Mouse (Mus musculus) cerebellum, postnatal 10 days (tissue): ENCODE measurements at regions not wholly inside any gene's neighbourhood (a gene's known extent, or its start where the extent isn't known, plus 50 kb on each side); places are given as distances from the start of the nearest gene placed in this dataset.

Experiments
- DNase-seq, 2 experiments: peaks; one replicate each; pipeline ENCODE4 v3.0.0; 2021; ENCODE audit warnings: mixed read lengths in 2 of 2

DNA sequence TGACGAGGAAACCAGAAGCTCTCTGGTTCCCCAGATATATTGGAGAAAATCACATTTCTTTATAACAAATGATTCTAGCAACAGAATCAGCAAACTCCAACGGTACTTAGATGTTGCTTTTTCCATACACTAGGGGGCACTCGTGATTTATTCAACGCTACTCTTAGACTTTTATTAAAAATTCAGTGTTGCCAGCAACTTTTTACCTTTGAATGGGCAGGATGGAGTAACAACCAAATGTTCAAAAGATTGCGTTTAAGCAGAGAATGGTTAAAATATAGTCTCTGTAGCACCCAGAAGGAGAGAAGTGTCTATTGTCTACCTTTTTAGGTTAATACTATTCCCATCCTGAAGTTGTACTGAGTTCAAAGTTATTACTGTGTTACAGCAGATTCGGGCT is 715.4 kb upstream of the Cblb start:
- DNase-seq = peak; percentile 50 to 80

DNA sequence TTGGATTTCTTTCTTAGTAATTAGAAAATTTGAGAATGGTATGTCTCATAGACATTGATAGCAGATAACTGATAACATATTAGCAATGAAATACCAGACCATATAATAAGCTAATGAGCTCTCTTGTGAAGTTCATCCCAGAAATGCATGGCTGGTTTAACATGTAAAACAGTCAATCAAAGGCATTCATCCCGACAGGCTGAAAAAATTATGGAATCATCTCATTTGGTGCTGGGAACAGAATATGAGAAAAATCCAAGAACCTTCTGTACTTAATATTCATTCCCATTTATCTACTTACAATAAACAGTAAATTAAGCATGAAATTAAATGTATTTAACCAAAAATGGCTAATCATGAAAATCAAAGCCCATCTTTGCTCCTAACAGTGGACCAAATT is 698.8 kb upstream of the Cblb start:
- DNase-seq = no peak

DNA sequence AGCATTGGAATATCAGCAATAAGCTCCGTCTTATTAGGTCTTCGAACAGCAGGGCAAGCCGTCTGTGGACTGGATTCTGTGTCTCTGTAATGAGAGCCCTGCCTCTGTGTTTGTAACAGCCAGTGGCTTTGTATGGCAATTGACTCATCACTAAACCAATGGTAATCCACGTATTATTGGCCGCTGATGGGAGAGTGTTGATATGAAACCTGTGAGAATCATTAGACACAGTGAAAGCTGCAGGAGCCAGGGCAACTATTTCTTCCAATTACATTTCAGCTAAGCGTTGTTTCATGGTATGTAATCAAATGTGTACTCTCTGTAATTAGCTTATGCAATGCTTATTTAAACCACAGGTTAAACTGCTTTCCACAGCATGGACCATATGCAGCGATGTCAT is 696.1 kb upstream of the Cblb start:
- DNase-seq = no peak

DNA sequence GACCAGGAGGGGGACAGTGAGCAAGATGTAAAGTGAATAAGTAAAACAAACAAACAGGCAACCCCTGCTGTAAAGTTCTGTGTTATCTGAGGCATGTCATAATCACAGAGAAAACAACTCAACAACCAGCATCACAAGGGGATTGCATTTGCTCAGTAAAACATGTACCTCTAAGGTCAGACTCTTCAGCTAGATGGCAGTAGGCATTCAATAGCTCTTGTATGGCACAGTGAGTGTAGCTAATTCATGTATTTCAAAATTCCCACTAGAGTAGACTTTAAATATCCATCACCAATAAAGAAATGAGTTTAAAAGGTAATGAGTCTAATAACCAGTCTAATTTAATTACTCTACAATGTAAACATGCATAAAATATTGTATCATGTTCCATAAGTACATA is 683.9 kb upstream of the Cblb start:
- no peak for DNase-seq

DNA sequence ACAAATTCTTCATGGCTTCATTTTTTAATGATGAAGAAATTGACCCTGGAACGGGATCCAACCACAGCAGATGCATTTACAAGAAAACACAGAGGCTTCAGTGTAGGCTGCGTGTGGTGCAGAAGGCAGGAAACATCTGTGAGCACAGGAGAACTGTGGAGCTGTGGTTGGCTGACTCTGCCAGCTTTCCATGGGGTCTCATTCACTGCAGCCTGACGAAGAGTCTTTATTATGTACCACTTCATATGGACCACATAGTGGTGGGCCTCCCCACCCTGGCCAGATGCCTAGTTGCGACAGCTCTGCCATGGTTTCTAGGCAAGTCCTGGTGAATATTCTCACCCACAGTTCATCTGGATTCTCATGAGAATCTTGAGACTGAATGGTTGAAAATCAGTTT is 678.9 kb upstream of the Cblb start:
- DNase-seq = peak; percentile 26 to 58

DNA sequence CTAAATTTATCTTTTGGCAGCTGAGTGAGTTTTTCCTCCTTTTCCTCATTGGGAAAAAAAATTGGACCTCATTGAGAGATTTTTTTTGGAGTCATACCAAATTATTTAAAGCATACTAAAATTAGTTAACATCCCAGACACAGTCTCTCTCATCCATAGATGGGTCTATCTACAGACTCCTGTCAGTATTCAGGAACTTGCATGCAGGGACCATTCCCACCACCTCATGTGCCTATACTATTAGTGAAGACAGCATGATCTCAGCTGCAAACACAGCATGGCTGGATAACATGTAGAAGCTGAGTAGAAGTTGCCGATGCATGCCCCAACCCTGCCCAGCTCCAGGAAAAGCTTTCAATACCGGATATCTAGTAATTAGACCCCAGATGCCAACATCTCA is 677.2 kb upstream of the Cblb start:
- no peak for DNase-seq

DNA sequence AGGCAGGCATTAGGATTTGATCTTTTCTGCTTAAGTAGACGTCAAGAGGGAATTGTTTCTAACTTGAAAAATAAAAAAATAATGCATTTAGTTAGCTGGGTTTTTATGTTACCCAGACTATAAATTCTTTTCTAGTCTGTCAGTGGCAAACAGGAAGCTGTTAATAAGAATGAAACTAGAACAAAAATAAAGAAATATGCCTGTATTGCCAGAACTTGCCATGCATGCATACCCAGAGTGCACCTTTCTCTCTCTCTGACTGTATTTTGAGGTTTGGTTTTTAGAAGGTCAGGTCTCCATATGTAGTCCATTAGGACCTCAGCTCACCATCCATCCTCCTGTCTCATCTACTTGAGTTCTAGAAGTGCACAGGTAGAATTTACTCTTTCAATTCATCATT is 661.0 kb upstream of the Cblb start:
- DNase-seq = no peak

DNA sequence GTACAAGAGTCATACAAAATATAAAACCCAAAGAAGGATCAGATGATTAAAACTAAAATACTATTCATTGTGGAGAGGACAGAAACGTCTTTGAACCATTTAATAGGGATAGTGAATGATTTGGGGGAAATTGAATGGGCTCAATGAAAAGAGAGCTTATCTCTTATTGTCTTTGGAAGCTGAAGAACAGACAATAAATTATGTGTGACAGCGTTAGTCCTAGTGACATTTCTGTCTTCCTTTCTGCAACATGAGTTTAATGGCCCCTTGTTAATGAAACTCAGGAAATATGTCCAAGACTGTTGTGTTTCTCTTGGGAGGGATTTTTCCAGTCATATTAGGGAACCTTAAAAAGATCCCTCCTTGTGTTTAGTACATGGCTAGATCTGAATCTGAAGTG is 644.6 kb upstream of the Cblb start:
- DNase-seq = no peak

DNA sequence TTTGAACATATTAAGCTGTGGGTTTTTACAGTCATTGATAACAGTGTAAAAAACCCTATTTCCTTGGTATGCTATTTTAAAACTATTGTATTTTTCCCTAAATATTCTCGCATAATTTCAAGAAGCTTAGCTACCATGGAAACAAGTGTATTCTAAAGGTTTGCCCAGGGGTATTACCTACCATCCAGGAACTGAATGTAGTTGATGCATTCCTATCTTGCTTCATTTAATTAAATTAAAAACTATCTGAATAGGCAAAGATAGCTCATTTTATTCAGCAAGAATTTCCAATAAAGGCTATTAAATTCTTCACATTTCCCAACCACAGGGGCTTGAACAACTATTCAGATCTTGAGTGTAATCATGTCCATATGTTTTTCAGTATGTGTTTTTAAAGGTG is 643.5 kb upstream of the Cblb start:
- no peak for DNase-seq

DNA sequence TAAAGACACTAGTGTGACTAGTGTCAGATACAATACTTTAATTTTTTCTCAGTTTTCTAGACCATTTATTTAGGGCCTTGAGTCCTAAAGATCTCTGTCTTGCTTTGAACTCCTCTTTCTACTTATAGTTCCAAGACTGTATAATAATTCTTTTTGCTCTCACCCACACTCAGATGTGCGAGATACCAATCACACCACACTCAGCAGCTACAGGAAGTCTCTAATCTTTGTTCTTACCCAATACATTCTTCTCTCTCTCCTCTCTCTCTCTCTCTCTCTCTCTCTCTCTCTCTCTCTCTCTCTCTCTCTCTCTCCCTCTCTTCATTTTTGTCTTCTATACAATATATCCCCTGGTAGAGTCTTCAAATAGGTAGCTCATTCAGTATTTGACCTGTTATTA is 637.2 kb upstream of the Cblb start:
- DNase-seq = no peak
